Mouse (Mus musculus): ENCODE measurements around the gene Mprip. TPM values are rescaled to one million over a fixed set of nuclear protein-coding genes. Genes with fewer than 3 reads are reported as not detected.

Gene Mprip
- polyA plus RNA-seq, 1 experiment from 2014 or later: 51.1 TPM

DNA sequence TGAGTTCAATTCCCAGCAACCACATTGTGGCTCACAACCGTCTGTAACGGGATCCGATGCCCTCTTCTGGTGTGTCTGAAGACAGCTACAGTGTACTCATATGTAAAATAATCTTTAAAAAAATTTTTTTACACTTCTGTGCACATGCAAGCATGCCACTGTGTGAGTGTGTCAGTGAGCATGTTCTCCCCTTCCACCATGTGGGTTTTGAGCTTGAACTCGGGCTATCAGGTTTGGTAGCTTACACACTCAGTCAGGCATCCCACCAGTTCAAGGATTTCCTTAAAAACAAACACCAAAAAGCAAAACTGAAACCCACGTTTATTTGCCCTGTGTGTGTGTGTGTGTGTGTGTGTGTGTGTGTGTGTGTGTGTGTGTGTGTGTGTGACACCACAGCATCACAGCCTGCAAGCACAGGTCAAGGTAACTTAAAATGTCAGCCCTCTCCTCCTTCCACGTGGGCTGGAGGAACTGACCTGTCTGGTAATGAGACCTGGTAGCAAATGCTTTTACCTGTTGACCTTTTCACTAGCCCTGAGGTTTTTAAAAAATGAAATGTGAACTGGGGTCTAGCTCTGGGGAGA lies 154.5 kb downstream of the Mprip start:
- 86% methylated on average over 6 of the region's 6 CpGs for WGBS (ENCODE audit: insufficient replicate concordance)
- peaks cover 7% of the 10 kb centered on the region; the same call in 1 of the 2 replicates for H3K4me1 ChIP-seq (ENCODE audit: control insufficient read depth, insufficient read depth, low read length)
- no peaks in the 10 kb centered on the region; the same call in 1 of the 2 replicates for H3K9me3 ChIP-seq (replicated peaks; ENCODE audit: control insufficient read depth, low read length)
- no peaks in the 10 kb centered on the region for H3K27me3 ChIP-seq (ENCODE audit: control insufficient read depth, insufficient read depth, low read length)
- no peak overlapping the region for H3K4me2 ChIP-seq
- no peak overlapping the region for H3K4me3 ChIP-seq (ENCODE audit: low read depth, low read length)
- H3K9ac ChIP-seq (ENCODE audit: low read depth, low read length): no peak overlapping the region
- peaks cover 42% of the 10 kb centered on the region for H3K36me3 ChIP-seq (ENCODE audit: control insufficient read depth, insufficient read depth, low read length)
- no peak for ATAC-seq (replicated peaks; ENCODE audit: insufficient number of reproducible peaks, low FRiP score, low TSS enrichment)
- no peak overlapping the region for H3K27ac ChIP-seq (ENCODE audit: low read depth, low read length)

- Histone ChIP-seq H3K9me3 (replicated peaks; ENCODE audit: control insufficient read depth, low read length) (no peaks in the 10 kb centered on the region; the same call in 1 of the 2 replicates), H3K4me3 (ENCODE audit: low read depth, low read length) (no peak overlapping the region), H3K4me1 (ENCODE audit: control insufficient read depth, insufficient read depth, low read length) (no peaks in the 10 kb centered on the region), H3K27ac (ENCODE audit: low read depth, low read length) (no peak overlapping the region), H3K9ac (ENCODE audit: low read depth, low read length) (no peak overlapping the region), H3K36me3 (ENCODE audit: control insufficient read depth, insufficient read depth, low read length) (peaks cover 48% of the 10 kb centered on the region), H3K4me2 (no peak overlapping the region), H3K27me3 (ENCODE audit: control insufficient read depth, insufficient read depth, low read length) (no peaks in the 10 kb centered on the region)
- WGBS (ENCODE audit: insufficient replicate concordance): 96% methylated on average over 3 of the region's 3 CpGs
- ATAC-seq (replicated peaks; ENCODE audit: insufficient number of reproducible peaks, low FRiP score, low TSS enrichment): no peak
Measured at GRCm38 (mm10) chr11:59817916-59818315, 156.8 kb downstream of the Mprip start.

DNA sequence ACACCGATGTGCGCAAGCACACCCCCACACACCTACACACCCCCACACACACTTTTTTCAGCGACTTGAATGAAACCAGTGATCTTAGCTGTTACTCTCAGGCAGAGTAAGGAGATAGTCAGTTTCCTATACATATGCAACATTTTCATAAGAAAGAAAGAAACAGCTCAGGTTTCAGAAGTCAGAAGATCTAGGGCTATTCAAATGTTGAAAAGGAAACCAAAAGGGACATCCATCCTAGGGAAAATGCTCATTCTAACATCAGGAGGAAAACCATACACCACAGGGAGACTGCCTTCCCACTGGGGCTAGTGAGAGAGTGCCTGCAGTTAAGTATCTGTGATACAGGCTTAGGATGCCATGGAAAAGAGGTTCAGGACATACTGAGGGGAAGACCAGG lies 160.5 kb downstream of the Mprip start:
- no peaks in the 10 kb centered on the region for H3K4me1 ChIP-seq (ENCODE audit: control insufficient read depth, insufficient read depth, low read length)
- WGBS (ENCODE audit: insufficient replicate concordance): 88% methylated on average over 3 of the region's 3 CpGs
- H3K27me3 ChIP-seq (ENCODE audit: control insufficient read depth, insufficient read depth, low read length): no peaks in the 10 kb centered on the region
- no peaks in the 10 kb centered on the region; the same call in 1 of the 2 replicates for H3K9me3 ChIP-seq (replicated peaks; ENCODE audit: control insufficient read depth, low read length)
- no peak overlapping the region for H3K4me2 ChIP-seq
- no peak overlapping the region for H3K27ac ChIP-seq (ENCODE audit: low read depth, low read length)
- H3K9ac ChIP-seq (ENCODE audit: low read depth, low read length): no peak overlapping the region
- no peak for ATAC-seq (replicated peaks; ENCODE audit: insufficient number of reproducible peaks, low FRiP score, low TSS enrichment)
- H3K36me3 ChIP-seq (ENCODE audit: control insufficient read depth, insufficient read depth, low read length): peaks cover 56% of the 10 kb centered on the region
- H3K4me3 ChIP-seq (ENCODE audit: low read depth, low read length): no peak overlapping the region

Other genes with a start within 250 kb of the Mprip start
- 11.3 and 13.0 TPM in 2 replicates for gene Jmjd4, start 211.3 kb upstream of the Mprip start, polyA plus RNA-seq (2014; fragmentation: Nextera tagmentation; extraction: Ambion mirVana)
- gene Snap47, start 210.1 kb upstream of the Mprip start, polyA plus RNA-seq (2014; fragmentation: Nextera tagmentation; extraction: Ambion mirVana): 117 and 124 TPM in 2 replicates
- 5.8 and 6.2 TPM in 2 replicates for gene Zfp867, start 188.8 kb upstream of the Mprip start, polyA plus RNA-seq (2014; fragmentation: Nextera tagmentation; extraction: Ambion mirVana)
- gene Zkscan17, start 134.6 kb upstream of the Mprip start, polyA plus RNA-seq (2014; fragmentation: Nextera tagmentation; extraction: Ambion mirVana): 12.8 and 15.0 TPM in 2 replicates
- gene Nlrp3, start 119.7 kb upstream of the Mprip start, polyA plus RNA-seq (2014; fragmentation: Nextera tagmentation; extraction: Ambion mirVana): 0.16 TPM in 1 of 2 replicates, not detected in the other
- not detected in 2 replicates for gene Olfr222, start 85.1 kb upstream of the Mprip start, polyA plus RNA-seq (2014; fragmentation: Nextera tagmentation; extraction: Ambion mirVana)
- gene Olfr223, start 68.0 kb upstream of the Mprip start, polyA plus RNA-seq (2014; fragmentation: Nextera tagmentation; extraction: Ambion mirVana): not detected in 2 replicates
- 1.2 and 1.7 TPM in 2 replicates for gene Pld6, start 126.3 kb downstream of the Mprip start, polyA plus RNA-seq (2014; fragmentation: Nextera tagmentation; extraction: Ambion mirVana)
- 21.4 and 22.6 TPM in 2 replicates for gene Flcn, start 148.7 kb downstream of the Mprip start, polyA plus RNA-seq (2014; fragmentation: Nextera tagmentation; extraction: Ambion mirVana)
- gene Nt5m, start 178.1 kb downstream of the Mprip start, polyA plus RNA-seq (2014; fragmentation: Nextera tagmentation; extraction: Ambion mirVana): 31.7 and 36.5 TPM in 2 replicates
- 168 and 181 TPM in 2 replicates for gene Cops3, start 178.5 kb downstream of the Mprip start, polyA plus RNA-seq (2014; fragmentation: Nextera tagmentation; extraction: Ambion mirVana)

Measured in heart, embryonic 11.5 days (tissue).